Mouse (Mus musculus): Measurements from ENCODE around the gene Ang2.
"Not testable (repeated sequence)": the region's sequence is repeated elsewhere in the genome, so short reads cannot be mapped to it uniquely, and the experiment has no call there.

- not testable (repeated sequence) for TF ChIP-seq CTCF (IDR thresholded peaks at IDR 0.05; ENCODE audit: borderline replicate concordance, insufficient read depth, low read depth, low read length); POLR2A (IDR thresholded peaks at IDR 0.05; ENCODE audit: borderline replicate concordance, insufficient read depth, low read length)
Measured at GRCm38 (mm10) chr14:51163323-51163722, 35.6 kb downstream of the Ang2 start.

Data from cerebellum, adult 2 months (tissue).